Mouse (Mus musculus) erythroblast, embryonic 14.5 days (primary cell): Measurements from ENCODE around the gene Gm47289.

ENCODE experiments used
- GATA1 ChIP-seq: IDR thresholded peaks from 2 replicates; pipeline ENCODE4 v1.6.1; 2012; ENCODE audit warnings: low read length, inconsistent platforms, mixed read lengths
- TAL1 ChIP-seq: IDR thresholded peaks from 3 replicates; pipeline ENCODE4 v1.6.1; 2012; ENCODE audit warnings: low read length, inconsistent platforms, mixed read lengths

- no peak for TF ChIP-seq GATA1
- TF ChIP-seq TAL1: no peak
These were observed 14.3 kb upstream of the Gm47289 start for GRCm38 (mm10) chr9:119144696-119145095.
